Mouse (Mus musculus) adrenal gland, postnatal 36 days (tissue): Measurements from ENCODE around the gene Acsl4. TPM values are rescaled to one million over a fixed set of nuclear protein-coding genes. Genes with fewer than 3 reads are reported as not detected.

Experiments used
- DNase-seq, 2 experiments: peaks; one replicate each; pipeline ENCODE4 v3.0.0; 2021; ENCODE audit warnings: mixed read lengths in 1 of 2
- long read RNA-seq, 2 experiments: library from polyadenylated mRNA; stranded (forward); transcript quantifications; one replicate each; pipeline ENCODE4 v2.0.0; 2021; ENCODE audit warnings: borderline sequencing depth in 2 of 2
- total RNA-seq, 2 experiments: library from RNA; stranded (reverse); gene quantifications; 2 replicates each; pipeline ENCODE4 v1.2.3; 2021

Acsl4 gene
- total RNA-seq = 100 to 1,000 TPM; 429 to 515 TPM
- long read RNA-seq, experiment 1, full-length matches to known transcripts = 141 of 217 reads
- long read RNA-seq, experiment 1, partial matches to known transcripts = 40 of 217 reads
- long read RNA-seq, experiment 1, other reads (novel, unspliced or antisense) = 36 of 217 reads
- long read RNA-seq, experiment 2, full-length matches to known transcripts = 36 of 47 reads
- long read RNA-seq, experiment 2, partial matches to known transcripts = 3 of 47 reads
- long read RNA-seq, experiment 2, other reads (novel, unspliced or antisense) = 8 of 47 reads

DNA sequence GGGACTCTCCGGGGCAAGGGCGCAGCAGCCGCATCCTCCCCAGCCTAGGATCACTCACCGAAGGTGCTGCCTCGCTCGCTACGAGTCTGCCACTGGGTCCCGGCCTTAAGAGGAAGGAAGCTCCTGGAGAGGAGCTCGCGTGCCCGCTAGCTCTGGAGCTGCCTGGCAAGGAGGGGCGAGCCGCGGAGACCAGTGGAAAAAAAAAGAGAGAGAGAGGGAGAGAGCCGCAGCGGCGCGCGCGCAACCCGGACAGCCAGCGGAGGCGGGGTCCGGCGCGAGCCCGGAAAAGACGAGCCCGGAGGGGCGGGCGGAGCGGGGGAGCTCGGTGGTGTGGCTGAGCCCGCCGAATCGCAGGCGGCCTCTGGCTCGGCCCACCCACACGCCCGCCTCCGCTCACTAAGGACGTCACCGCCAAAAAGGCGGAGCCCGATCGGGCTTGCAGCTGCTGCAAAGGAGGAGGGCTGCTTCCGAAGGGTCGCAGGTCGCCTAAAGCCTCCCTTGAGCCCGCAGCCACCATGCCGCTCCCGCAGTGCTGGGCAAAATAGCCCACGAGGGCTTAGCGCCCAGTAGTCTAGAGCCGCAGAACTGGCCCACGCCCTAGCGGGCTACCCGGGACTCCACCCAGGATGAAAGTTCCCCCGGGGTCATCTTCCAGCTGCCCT lies at the start of gene Acsl4:
Gene Acsl4, minus strand, starts transcription at position 289 of the 662 bp plus-strand sequence.
- peak; percentile 93 to 94 for DNase-seq

DNA sequence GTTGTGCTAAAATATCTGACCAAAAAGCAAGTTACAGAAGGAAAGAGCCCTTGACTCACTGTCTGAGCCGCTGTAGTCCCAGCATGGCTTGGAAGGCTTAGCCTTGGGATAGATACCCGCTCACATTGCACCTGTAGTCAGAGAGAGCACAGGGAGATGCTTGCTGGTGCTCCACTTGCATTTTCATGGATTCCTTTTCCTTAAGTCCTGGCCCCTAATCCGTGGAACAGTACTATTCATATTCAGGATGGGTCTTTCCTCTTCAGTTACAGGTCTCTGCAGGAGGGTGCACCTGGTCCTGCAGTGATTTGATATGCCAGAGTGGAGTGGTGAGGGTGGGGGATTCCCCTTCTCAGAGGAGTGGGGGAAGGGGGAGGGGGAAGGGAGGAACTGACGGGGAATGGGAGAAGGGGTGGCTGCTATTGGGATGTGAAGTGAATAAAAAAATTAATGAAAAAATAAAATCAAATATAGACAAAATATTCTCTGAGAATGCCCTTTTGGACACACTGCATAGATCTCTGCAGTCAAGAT lies 47.7 kb upstream of the Acsl4 start:
- DNase-seq = no peak

- DNase-seq = no peak
These were observed 42.5 kb upstream of the Acsl4 start for GRCm38 (mm10) chrX:142432846-142433245.

GRCm38 (mm10) chrX:142427111-142427510 lies 36.8 kb upstream of the Acsl4 start:
- DNase-seq = no peak

DNA sequence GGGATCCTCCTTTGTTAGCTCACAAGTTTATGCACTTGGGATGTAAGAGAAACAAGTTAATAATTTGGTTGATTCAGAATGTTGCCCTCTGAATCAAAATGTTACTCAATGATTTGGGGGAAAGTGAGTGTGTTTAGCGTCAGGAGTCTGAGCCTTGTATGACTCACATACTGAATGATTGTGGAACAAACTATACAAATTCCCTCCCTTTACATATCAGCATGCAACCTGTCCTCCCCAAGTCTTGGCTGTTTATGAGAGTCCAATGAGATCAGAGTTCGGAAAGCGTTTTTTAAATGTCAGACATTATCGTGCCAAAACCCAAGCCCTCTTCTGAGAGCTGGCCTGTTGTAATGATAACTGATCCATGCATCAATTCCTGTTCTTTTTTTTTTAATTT lies 36.3 kb upstream of the Acsl4 start:
- DNase-seq = no peak

GRCm38 (mm10) chrX:142413884-142414283 lies 23.5 kb upstream of the Acsl4 start:
- DNase-seq = no peak

GRCm38 (mm10) chrX:142410060-142410459 lies 19.7 kb upstream of the Acsl4 start:
- no peak for DNase-seq

DNA sequence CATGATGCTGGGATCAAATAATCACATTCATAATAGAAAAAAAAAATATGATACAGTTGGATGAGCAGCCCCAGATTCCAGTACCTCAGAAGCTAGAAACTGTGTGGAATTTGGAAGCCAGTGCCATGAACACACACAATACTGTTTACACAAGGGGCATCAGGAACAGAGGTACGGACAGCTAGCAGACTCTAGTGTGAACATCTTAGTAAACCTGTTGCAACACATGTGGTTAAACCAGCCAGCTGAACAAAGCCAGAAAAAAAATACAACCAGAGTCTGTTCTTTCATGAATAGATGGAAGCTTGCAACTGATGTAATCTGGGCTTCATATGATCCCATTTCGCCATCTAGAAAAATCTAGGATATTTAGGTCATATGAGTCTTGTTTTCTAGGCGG lies 19.0 kb upstream of the Acsl4 start:
- DNase-seq = no peak

- no peak for DNase-seq
These were observed 12.8 kb upstream of the Acsl4 start for GRCm38 (mm10) chrX:142403114-142403513.

DNA sequence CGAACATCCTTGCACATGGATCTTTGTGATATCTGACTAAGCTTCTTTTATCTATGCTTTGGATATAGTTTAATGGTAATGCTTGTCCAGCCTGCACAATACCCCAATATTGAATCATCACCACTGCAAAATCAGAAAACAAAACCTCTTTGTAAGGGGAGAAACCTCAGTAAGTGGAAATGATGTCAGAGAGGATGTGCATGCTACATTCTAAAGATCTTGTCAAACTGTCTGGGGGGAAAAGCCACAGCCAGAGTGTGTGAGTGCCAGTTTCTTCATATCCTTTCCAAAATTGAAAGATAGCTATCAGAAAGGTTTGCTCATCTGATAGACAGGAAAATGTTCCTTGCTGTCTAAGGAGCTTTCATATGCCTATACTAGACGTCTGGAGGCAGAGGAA lies 8.3 kb upstream of the Acsl4 start:
- DNase-seq = no peak

DNA sequence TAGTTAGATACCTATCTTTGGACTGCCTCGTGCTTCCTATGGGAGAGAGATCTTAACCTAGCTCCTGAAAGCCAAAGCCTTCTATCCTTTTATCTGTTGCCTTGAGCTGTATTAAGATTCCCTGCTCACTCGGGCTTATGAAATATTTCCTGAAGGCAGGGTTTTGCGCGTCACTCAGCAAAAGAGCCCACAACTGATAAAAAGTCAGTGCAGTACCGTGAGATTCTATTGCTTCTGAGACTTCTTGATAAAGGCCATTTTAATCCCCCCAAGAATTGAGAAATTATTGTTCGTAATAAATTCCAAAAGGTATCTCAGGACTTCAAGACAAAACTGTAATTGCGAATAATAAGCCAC lies 552 bp upstream of the Acsl4 start:
- DNase-seq = no peak

- peak; percentile 19 to 27 for DNase-seq
These were observed 665 bp downstream of the Acsl4 start for GRCm38 (mm10) chrX:142389581-142390159.

DNA sequence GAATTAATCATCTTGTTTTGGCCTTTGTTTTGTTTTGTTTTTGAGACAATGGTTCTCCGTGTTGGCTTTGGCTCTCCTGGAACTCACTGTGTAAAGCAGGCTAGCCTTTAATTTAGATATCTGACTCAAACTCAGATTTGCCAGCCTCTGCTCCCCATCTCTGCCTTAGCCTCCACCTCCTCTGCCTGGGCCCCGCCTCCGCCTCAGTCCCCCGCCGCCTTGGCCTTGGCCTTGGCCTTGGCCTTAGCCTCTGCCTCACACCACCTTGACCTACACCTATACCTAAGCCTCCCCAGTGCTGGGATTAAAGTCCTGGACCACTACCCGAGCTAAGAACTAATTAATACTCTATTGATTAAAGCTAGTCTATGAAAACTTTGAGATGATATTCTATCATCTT lies 2.2 kb downstream of the Acsl4 start:
- DNase-seq = peak; percentile 47 to 63

- no peak for DNase-seq
These were observed 2.7 kb downstream of the Acsl4 start for GRCm38 (mm10) chrX:142387634-142388033.

- no peak for DNase-seq
These were observed 5.4 kb downstream of the Acsl4 start for GRCm38 (mm10) chrX:142384918-142385317.

- DNase-seq = no peak
These were observed 10.4 kb downstream of the Acsl4 start for GRCm38 (mm10) chrX:142379894-142380293.

GRCm38 (mm10) chrX:142378048-142378447 lies 12.3 kb downstream of the Acsl4 start:
- DNase-seq = no peak

DNA sequence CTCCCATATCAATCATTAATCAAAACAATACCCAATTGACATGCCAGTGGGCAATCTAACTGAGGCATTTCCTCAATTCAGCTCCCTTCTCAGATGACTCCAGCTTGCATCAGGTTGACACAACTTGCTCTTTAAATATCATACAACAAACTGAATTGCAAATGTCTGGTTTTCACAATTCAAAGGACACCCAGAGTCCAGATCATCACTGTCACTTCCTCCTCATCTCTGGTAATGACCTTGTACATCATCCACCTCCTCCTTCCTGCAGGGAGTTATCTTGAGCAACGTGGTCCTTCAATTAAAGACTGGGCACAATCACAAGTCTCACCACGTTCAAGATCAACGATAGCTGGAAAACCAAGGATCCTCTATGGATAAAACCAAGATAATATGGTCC lies 13.0 kb downstream of the Acsl4 start:
- no peak for DNase-seq

DNA sequence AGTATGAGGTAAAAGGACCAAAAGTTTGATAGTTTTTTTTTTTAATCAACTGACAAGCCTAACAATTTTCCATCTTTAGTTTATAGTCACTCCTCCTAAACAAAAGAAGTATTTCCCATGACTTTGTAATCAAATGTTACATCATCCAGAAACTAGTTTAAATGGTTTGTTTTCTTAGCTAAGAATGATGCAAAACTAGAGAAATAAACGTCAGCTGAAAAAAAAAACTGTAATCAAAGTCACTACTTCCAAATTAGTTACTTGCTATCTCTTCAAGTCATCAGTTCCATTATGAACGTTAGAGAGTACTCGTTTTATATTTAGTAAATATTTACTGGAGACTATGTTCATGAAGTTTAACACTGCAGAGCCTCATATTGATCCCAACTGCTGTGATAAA lies 13.6 kb downstream of the Acsl4 start:
- DNase-seq = no peak

DNA sequence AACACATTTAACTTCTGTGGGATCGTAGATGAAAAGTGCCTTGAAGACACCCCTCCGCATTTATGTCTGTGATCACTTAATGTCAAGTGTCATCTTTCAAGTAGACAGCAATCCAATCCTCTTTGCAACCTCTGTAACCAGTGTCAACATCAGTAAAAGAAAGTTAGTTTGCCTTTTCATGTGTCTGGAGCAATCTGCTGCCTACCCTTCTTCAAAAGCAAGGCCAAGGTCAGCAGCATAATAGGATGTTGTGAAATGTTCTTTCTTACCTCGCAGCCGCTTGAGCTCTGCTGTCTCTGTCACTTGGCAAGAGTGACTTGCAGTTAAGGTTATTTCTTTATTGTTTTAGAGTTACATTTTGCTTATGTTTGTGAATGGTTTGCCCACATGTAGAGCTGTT lies 14.8 kb downstream of the Acsl4 start:
- no peak for DNase-seq

DNA sequence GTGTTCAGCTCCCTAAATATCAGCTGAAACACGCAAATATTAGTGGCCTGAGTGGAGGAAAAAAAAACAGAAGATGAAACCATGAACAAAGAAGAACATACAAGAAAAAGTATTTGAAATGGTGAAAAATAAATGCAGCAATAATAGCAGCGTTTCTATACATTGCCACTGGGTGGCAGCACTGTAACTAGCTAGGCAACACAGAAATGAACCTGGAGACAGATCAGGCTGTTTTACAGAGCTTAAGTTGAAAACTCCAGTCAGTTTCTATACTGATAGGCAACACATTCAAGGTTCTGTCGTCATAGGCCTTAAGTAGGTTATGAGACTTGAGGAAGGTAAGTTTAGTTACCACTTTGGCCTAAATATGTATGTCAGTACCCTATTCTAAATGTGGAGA lies 17.9 kb downstream of the Acsl4 start:
- peak; percentile 29 to 37 for DNase-seq

- DNase-seq = no peak
These were observed 20.4 kb downstream of the Acsl4 start for GRCm38 (mm10) chrX:142369935-142370334.

DNA sequence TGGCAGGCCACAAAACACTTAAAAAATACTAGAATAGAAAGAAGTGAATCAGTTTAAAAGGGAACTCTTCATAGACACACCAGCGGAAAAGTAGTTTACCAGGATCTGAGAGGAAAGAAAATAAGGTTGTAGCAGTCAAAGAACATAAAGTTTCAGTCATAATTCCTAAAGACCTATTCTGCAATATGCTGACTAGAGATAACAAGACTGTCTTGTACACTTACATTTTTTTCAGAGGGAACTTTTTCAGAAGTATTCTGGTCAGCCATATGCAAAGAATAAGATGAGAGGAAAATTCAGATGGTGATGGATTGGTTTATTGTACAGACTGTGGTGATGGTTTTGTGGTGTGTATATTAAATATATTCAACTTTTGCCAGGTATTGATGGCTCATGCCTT lies 26.5 kb downstream of the Acsl4 start:
- DNase-seq = no peak

GRCm38 (mm10) chrX:142359031-142359430 lies 31.3 kb downstream of the Acsl4 start:
- DNase-seq = no peak
